8 mouse cellular contexts compared by ENCODE assay signal in genomic region chr9:96669877-96670276, GRCm38 (mm10). TPM values are rescaled to one million over a fixed set of nuclear protein-coding genes. Genes with fewer than 3 reads are reported as not detected.
DNase-seq lines count a peak whose midpoint lies in the region; ATAC-seq and TF ChIP-seq lines count a peak whose summit lies in the region.

No protein-coding gene starts in this region.

- peak; percentile 100 for ATAC-seq in forebrain, embryonic 15.5 days (replicated peaks)
- ATAC-seq in neutrophil, adult 5-6 weeks (ENCODE audit: extremely low read depth, insufficient number of reproducible peaks, low FRiP score, poor library complexity, severe bottlenecking): peak; percentile 100

- H3K4me2 ChIP-seq in forebrain, embryonic 15.5 days (replicated peaks): peak overlapping the region; percentile 59

- no peaks in the 10 kb centered on the region for H3K4me1 ChIP-seq in ES-E14 (ENCODE audit: control insufficient read depth in 2 of 2, insufficient read depth in 2 of 2, low read length in 2 of 2, poor library complexity in 1 of 2)
- H3K4me1 ChIP-seq in forebrain, embryonic 15.5 days: peaks cover 9% of the 10 kb centered on the region
- H3K4me1 ChIP-seq in lung, adult 2 months (ENCODE audit: control insufficient read depth, insufficient read depth, low read length): no peaks in the 10 kb centered on the region

- H3K4me3 ChIP-seq in ES-E14 (ENCODE audit: insufficient read depth in 1 of 2, low read depth in 1 of 2, low read length in 2 of 2, poor library complexity in 1 of 2, severe bottlenecking in 1 of 2): peak overlapping the region; percentile 42 to 43; a peak in 3 of 4 replicates
- H3K4me3 ChIP-seq in forebrain, embryonic 15.5 days: peak overlapping the region; percentile 39
- peak overlapping the region; percentile 67 for H3K4me3 ChIP-seq in lung, adult 2 months (replicated peaks; ENCODE audit: extremely low read depth, low read depth, low read length)

- 1% methylated on average over 15 of the region's 15 CpGs for WGBS in forebrain, embryonic 15.5 days
- WGBS in lung, adult 2 months: under 1% methylated on average over 15 of the region's 15 CpGs

- in situ Hi-C loops in ES-E14 (cut with MboI; ENCODE audit: low sequenced_read_pairs in 2 of 2, unreplicated experiment in 2 of 2): loop anchor here in 1 of 2 experiments (10.0 kb wide), 1 partner anchor 145 kb away; no protein-coding TSS in a partner anchor

- intact Hi-C loops in heart, postnatal 25 days (cut with DNase I): loop anchor here (1.0 to 5.0 kb wide), 3 partner anchors 47 to 148 kb away; no protein-coding TSS in a partner anchor

- no peaks in the 10 kb centered on the region for H3K27me3 ChIP-seq in forebrain, embryonic 15.5 days

- H3K27ac ChIP-seq in ES-E14 (ENCODE audit: insufficient read depth, low read depth, low read length, poor library complexity, severe bottlenecking): no peak overlapping the region
- H3K27ac ChIP-seq in forebrain, embryonic 15.5 days (replicated peaks): peak overlapping the region; percentile 92

- H3K36me3 ChIP-seq in ES-E14 (ENCODE audit: control insufficient read depth, insufficient read depth, low read length, poor library complexity, severe bottlenecking): no peaks in the 10 kb centered on the region
- H3K36me3 ChIP-seq in forebrain, embryonic 15.5 days: no peaks in the 10 kb centered on the region

- H3K9me3 ChIP-seq in ES-E14 (ENCODE audit: control insufficient read depth, insufficient read depth, low read depth, low read length): no peaks in the 10 kb centered on the region
- no peaks in the 10 kb centered on the region for H3K9me3 ChIP-seq in forebrain, embryonic 15.5 days

- TF ChIP-seq POLR2A in lung, adult 2 months (IDR thresholded peaks at IDR 0.05; ENCODE audit: borderline replicate concordance, extremely low read depth, low read depth, low read length): peak; percentile 74; the same call in 1 of the 2 replicates

- DNase-seq in ES-E14 (ENCODE audit: low read depth, low spot score): peak; percentile 97
- DNase-seq in cerebellum, adult 11-12 months: peak; percentile 97
- peak; percentile 90 for DNase-seq in heart, postnatal 25 days (ENCODE audit: low spot score)
- DNase-seq in layer of hippocampus, adult 18-20 months (ENCODE audit: low spot score in 2 of 2): peak; percentile 96 to 99
- peak; percentile 90 for DNase-seq in lung, adult 2 months
- DNase-seq in thymus, adult 18-20 months: peak; percentile 94 to 95

- peak; percentile 82 for TF ChIP-seq CTCF in lung, adult 2 months (IDR thresholded peaks at IDR 0.05; ENCODE audit: insufficient read depth, low read length)

- peak overlapping the region; percentile 61; the same call in 1 of the 2 replicates for H3K9ac ChIP-seq in ES-E14 (ENCODE audit: insufficient read depth, low read depth, low read length, poor library complexity, severe bottlenecking)
- peak overlapping the region; percentile 46 for H3K9ac ChIP-seq in forebrain, embryonic 15.5 days (replicated peaks)

TF ChIP-seq in ES-E14, 5 proteins besides CTCF, POLR2A, EP300 and RAD21:
- TF ChIP-seq CHD2 (IDR thresholded peaks at IDR 0.05; ENCODE audit: low read depth, low read length) (peak; percentile 69; the same call in 1 of the 2 replicates), ZC3H11A (IDR thresholded peaks at IDR 0.05; ENCODE audit: borderline replicate concordance, low read depth, low read length) (peak; percentile 85), HCFC1 (IDR thresholded peaks at IDR 0.05; ENCODE audit: borderline replicate concordance, insufficient read depth, low read length) (no peak)

RNA-seq across cellular contexts. Expression of gene Rasa2, which starts 38.5 kb away (rescaled TPM):
- total RNA-seq in ES-E14 (2012; rRNA removed): 8.4 and 9.7 TPM in 2 replicates
- polyA plus RNA-seq in forebrain, embryonic 15.5 days (2015; fragmentation: Nextera tagmentation; extraction: Ambion mirVana): 17.2 and 18.8 TPM in 2 replicates
- total RNA-seq in heart, postnatal 25 days (2021): 1 to 10 TPM; 5.5 to 6.0 TPM
- 10 to 100 TPM; 33.2 to 33.8 TPM for total RNA-seq in layer of hippocampus, adult 18-20 months (2021)
- 1.4 and 2.3 TPM in 2 replicates for polyA plus RNA-seq in lung, adult 2 months (2012; rRNA removed)
- 61.8 and 77.9 TPM in 2 replicates for total RNA-seq in neutrophil, adult 5-6 weeks (2017)
